ENCODE assay signal across 8 mouse cellular contexts in the genomic region with DNA sequence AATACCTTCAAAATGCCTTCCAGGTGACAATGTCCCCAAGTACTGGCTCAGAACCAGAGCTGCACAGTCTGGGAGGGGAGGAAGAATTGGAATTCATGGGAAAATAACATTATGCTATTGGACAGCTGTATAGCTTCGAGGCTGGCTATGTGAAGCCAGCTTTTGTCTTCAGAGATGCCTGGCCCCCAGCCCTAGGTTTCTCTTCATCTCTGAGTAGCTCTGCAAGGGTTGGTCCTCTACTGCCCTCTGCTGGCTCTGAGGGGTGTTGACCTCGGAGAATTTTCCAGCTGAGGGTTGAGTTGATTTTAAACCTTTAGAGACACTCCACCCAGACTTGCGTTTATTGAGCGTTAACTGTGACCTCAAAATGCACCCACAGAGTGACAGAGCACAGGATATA.
DNase-seq lines count a peak whose midpoint lies in the region; ATAC-seq and TF ChIP-seq lines count a peak whose summit lies in the region.

No protein-coding gene starts in this region.

- peak; percentile 90 for DNase-seq in CH12.LX (ENCODE audit: extremely low read depth)
- peak; percentile 83 for DNase-seq in brain, adult 2 months (ENCODE audit: low read depth, low spot score)
- DNase-seq in kidney, postnatal 10 days = peak; percentile 83
- peak; percentile 8 for DNase-seq in liver, embryonic 13.5 days
- DNase-seq in neural tube, embryonic 11.5 days (ENCODE audit: low spot score) = peak; percentile 87
- peak; percentile 55 for DNase-seq in telencephalon, adult 2 months (ENCODE audit: low read depth, low spot score)

- H3K36me3 ChIP-seq in CH12.LX (replicated peaks in 1 of 2; ENCODE audit: control insufficient read depth in 1 of 2, insufficient read depth in 1 of 2, low read length in 1 of 2) = no peaks in the 10 kb centered on the region
- no peaks in the 10 kb centered on the region for H3K36me3 ChIP-seq in heart, embryonic 15.5 days
- H3K36me3 ChIP-seq in liver, embryonic 13.5 days = no peaks in the 10 kb centered on the region
- H3K36me3 ChIP-seq in neural tube, embryonic 11.5 days (ENCODE audit: control insufficient read depth, insufficient read depth, low read length) = no peaks in the 10 kb centered on the region

- H3K9me3 ChIP-seq in CH12.LX (replicated peaks; ENCODE audit: low read length) = no peaks in the 10 kb centered on the region
- no peaks in the 10 kb centered on the region for H3K9me3 ChIP-seq in heart, embryonic 15.5 days (replicated peaks)
- no peaks in the 10 kb centered on the region for H3K9me3 ChIP-seq in liver, embryonic 13.5 days (replicated peaks)
- H3K9me3 ChIP-seq in neural tube, embryonic 11.5 days (ENCODE audit: control insufficient read depth, low read length) = no peaks in the 10 kb centered on the region

- TF ChIP-seq CTCF in CH12.LX (conservative IDR thresholded peaks at IDR 0.05 in 1 of 2, IDR thresholded peaks at IDR 0.05 in 1 of 2; ENCODE audit: low read depth in 2 of 2, low read length in 2 of 2) = peak; percentile 95 to 97

- 10% methylated on average over 4 of the region's 4 CpGs for WGBS in heart, embryonic 15.5 days
- 3% methylated on average over 4 of the region's 4 CpGs for WGBS in liver, embryonic 13.5 days (ENCODE audit: insufficient replicate concordance)
- 7% methylated on average over 4 of the region's 4 CpGs for WGBS in neural tube, embryonic 11.5 days

- peaks cover 3 to 32% of the 10 kb centered on the region in 2 experiments for H3K4me1 ChIP-seq in CH12.LX (ENCODE audit: control insufficient read depth in 1 of 2, insufficient read depth in 2 of 2)
- peaks cover 8% of the 10 kb centered on the region for H3K4me1 ChIP-seq in heart, embryonic 15.5 days (replicated peaks)
- peaks cover 9% of the 10 kb centered on the region for H3K4me1 ChIP-seq in liver, embryonic 13.5 days (replicated peaks)
- peaks cover 5% of the 10 kb centered on the region; the same call in 1 of the 2 replicates for H3K4me1 ChIP-seq in neural tube, embryonic 11.5 days (ENCODE audit: control insufficient read depth, insufficient read depth, low read length)

- no peak for TF ChIP-seq POLR2A in CH12.LX (IDR thresholded peaks at IDR 0.05; ENCODE audit: low read depth, low read length)

- H3K79me2 ChIP-seq in CH12.LX (replicated peaks; ENCODE audit: control insufficient read depth, extremely low read depth, insufficient read depth, poor library complexity, severe bottlenecking) = no peaks in the 10 kb centered on the region

- no peaks in the 10 kb centered on the region for H3K27me3 ChIP-seq in CH12.LX (replicated peaks)
- H3K27me3 ChIP-seq in heart, embryonic 15.5 days = no peaks in the 10 kb centered on the region
- H3K27me3 ChIP-seq in liver, embryonic 13.5 days = no peaks in the 10 kb centered on the region
- no peaks in the 10 kb centered on the region for H3K27me3 ChIP-seq in neural tube, embryonic 11.5 days (ENCODE audit: control insufficient read depth, insufficient read depth, low read length)

- ATAC-seq in erythroblast, adult 5-6 weeks (replicated peaks; ENCODE audit: low FRiP score, poor library complexity, severe bottlenecking) = peak; percentile 71
- no peak for ATAC-seq in heart, embryonic 15.5 days (replicated peaks; ENCODE audit: insufficient number of reproducible peaks, insufficient read depth, low FRiP score, low read depth)
- ATAC-seq in liver, embryonic 13.5 days (ENCODE audit: low read depth) = no peak
- ATAC-seq in neural tube, embryonic 11.5 days (ENCODE audit: insufficient read depth, low FRiP score, low TSS enrichment) = peak; percentile 84

- in situ Hi-C loops in CH12.LX (cut with MboI; ENCODE audit: low pct_ligation_motif_present, low pct_unique_long_range_greater_than_20kb, low sequenced_read_pairs) = loop anchor here (25.0 kb wide), 1 partner anchor 581 kb away; no protein-coding TSS in a partner anchor

- H3K4me3 ChIP-seq in CH12.LX (replicated peaks in 1 of 3; ENCODE audit: low read depth in 2 of 3, low read length in 2 of 3, poor library complexity in 1 of 3) = no peak overlapping the region
- no peak overlapping the region for H3K4me3 ChIP-seq in heart, embryonic 15.5 days
- H3K4me3 ChIP-seq in liver, embryonic 13.5 days (replicated peaks) = no peak overlapping the region
- 0 out of 2 replicates have a peak overlapping the region, but pooled peaks have one; percentile 8 for H3K4me3 ChIP-seq in neural tube, embryonic 11.5 days (ENCODE audit: low read depth, low read length)

- TF ChIP-seq RAD21 in CH12.LX (IDR thresholded peaks at IDR 0.05; ENCODE audit: low read depth, low read length) = peak; percentile 99

- no peak for TF ChIP-seq EP300 in CH12.LX (IDR thresholded peaks at IDR 0.05; ENCODE audit: low read length)

- peak overlapping the region; percentile 33 for H3K4me2 ChIP-seq in CH12.LX (ENCODE audit: insufficient read depth, low read depth, poor library complexity, severe bottlenecking)
- H3K4me2 ChIP-seq in heart, embryonic 15.5 days = peak overlapping the region; percentile 37; the same call in 1 of the 2 replicates
- H3K4me2 ChIP-seq in liver, embryonic 13.5 days = no peak overlapping the region
- peak overlapping the region; percentile 44 for H3K4me2 ChIP-seq in neural tube, embryonic 11.5 days (ENCODE audit: low read depth)

- H3K27ac ChIP-seq in CH12.LX (ENCODE audit: insufficient read depth, low read depth) = no peak overlapping the region
- H3K27ac ChIP-seq in heart, embryonic 15.5 days = no peak overlapping the region
- no peak overlapping the region for H3K27ac ChIP-seq in liver, embryonic 13.5 days
- peak overlapping the region; percentile 78 for H3K27ac ChIP-seq in neural tube, embryonic 11.5 days (ENCODE audit: low read depth, low read length)

- H3K9ac ChIP-seq in CH12.LX (ENCODE audit: insufficient read depth, low read depth) = no peak overlapping the region
- H3K9ac ChIP-seq in heart, embryonic 15.5 days = no peak overlapping the region
- H3K9ac ChIP-seq in liver, embryonic 13.5 days = no peak overlapping the region
- peak overlapping the region; percentile 41 for H3K9ac ChIP-seq in neural tube, embryonic 11.5 days (ENCODE audit: low read length)

- dilution Hi-C loops in CH12.LX (cut with MboI; ENCODE audit: extremely low pct_ligation_motif_present, extremely low pct_unique_long_range_greater_than_20kb, low sequenced_read_pairs) = no loop called here

TF ChIP-seq in CH12.LX, 34 proteins besides CTCF, POLR2A, EP300 and RAD21:
- no peak for TF ChIP-seq UBTF (IDR thresholded peaks at IDR 0.05; ENCODE audit: low read depth, low read length)
- TF ChIP-seq ELF1 (IDR thresholded peaks at IDR 0.05; ENCODE audit: low read depth, low read length) = no peak
- peak; percentile 86 for TF ChIP-seq ZC3H11A (IDR thresholded peaks at IDR 0.05; ENCODE audit: low read depth, low read length)
- TF ChIP-seq MAZ (IDR thresholded peaks at IDR 0.05; ENCODE audit: low read depth, low read length) = peak; percentile 67
- TF ChIP-seq MYC (IDR thresholded peaks at IDR 0.05; ENCODE audit: low read depth, low read length) = no peak
- TF ChIP-seq TCF12 (IDR thresholded peaks at IDR 0.05; ENCODE audit: low read depth, low read length) = 0 out of 2 replicates have a peak, but pooled peaks have one; percentile 45
- no peak for TF ChIP-seq RCOR1 (conservative IDR thresholded peaks at IDR 0.05; ENCODE audit: low read depth, low read length)
- peak; percentile 31; the same call in 1 of the 2 replicates for TF ChIP-seq NELFE (IDR thresholded peaks at IDR 0.05; ENCODE audit: low read depth, low read length)
- no peak for TF ChIP-seq KAT2A (IDR thresholded peaks at IDR 0.05; ENCODE audit: insufficient replicate concordance, low read length)
- no peak for TF ChIP-seq BHLHE40 (IDR thresholded peaks at IDR 0.05; ENCODE audit: low read depth, low read length)
- 0 out of 2 replicates have a peak, but pooled peaks have one; percentile 45 for TF ChIP-seq SIN3A (IDR thresholded peaks at IDR 0.05; ENCODE audit: low read length)
- TF ChIP-seq MAFK (IDR thresholded peaks at IDR 0.05; ENCODE audit: insufficient replicate concordance, low read length) = no peak
- peak; percentile 12; the same call in 1 of the 2 replicates for TF ChIP-seq NRF1 (IDR thresholded peaks at IDR 0.05; ENCODE audit: low read depth, low read length)
- TF ChIP-seq CHD1 (IDR thresholded peaks at IDR 0.05; ENCODE audit: low read depth, low read length) = no peak
- peak; percentile 91 for TF ChIP-seq SMC3 (IDR thresholded peaks at IDR 0.05; ENCODE audit: low read depth, low read length)
- TF ChIP-seq POLR2AphosphoS2 (IDR thresholded peaks at IDR 0.05; ENCODE audit: low read depth, low read length) = no peak
- no peak for TF ChIP-seq ZKSCAN1 (IDR thresholded peaks at IDR 0.05; ENCODE audit: borderline replicate concordance, low read depth, low read length)
- no peak for TF ChIP-seq ZMIZ1 (IDR thresholded peaks at IDR 0.05; ENCODE audit: low read depth, low read length)
- TF ChIP-seq USF1 (IDR thresholded peaks at IDR 0.05; ENCODE audit: low read depth, low read length) = no peak
- peak; percentile 24; the same call in 1 of the 2 replicates for TF ChIP-seq JUND (conservative IDR thresholded peaks at IDR 0.05; ENCODE audit: low read depth, low read length)
- TF ChIP-seq ETS1 (conservative IDR thresholded peaks at IDR 0.05; ENCODE audit: low read depth, low read length) = no peak
- TF ChIP-seq MAX (IDR thresholded peaks at IDR 0.05; ENCODE audit: low read length) = no peak
- TF ChIP-seq E2F4 (IDR thresholded peaks at IDR 0.05; ENCODE audit: insufficient replicate concordance, low read depth, low read length) = no peak
- peak; percentile 46; the same call in 1 of the 2 replicates for TF ChIP-seq IRF4 (IDR thresholded peaks at IDR 0.05; ENCODE audit: low read depth, low read length)

Comparison
In these comparisons a context has a peak if more than half of its experiments do, and no peak if none do; other contexts are left out.
1. DNase-seq: peak in every context shown above with its lines; median percentile 90 in CH12.LX; 87 in neural tube, embryonic 11.5 days; 83 in brain, adult 2 months; 83 in kidney, postnatal 10 days; 55 in telencephalon, adult 2 months; 8 in liver, embryonic 13.5 days.
2. ATAC-seq: peak in erythroblast, adult 5-6 weeks (single experiment) and neural tube, embryonic 11.5 days (single experiment); none in heart, embryonic 15.5 days (single experiment) and liver, embryonic 13.5 days (single experiment).